Mouse (Mus musculus) limb, embryonic 11.5 days (tissue): ENCODE measurements around the gene Trdn. TPM values are rescaled to one million over a fixed set of nuclear protein-coding genes. Genes with fewer than 3 reads are reported as not detected.

ENCODE experiments used
- ATAC-seq: fragments of 200-750 bp; cut with Nextera tagmentation; 2 replicates; pipeline ENCODE4 v1.8.0; 2017; ENCODE audit warnings: low read depth; ENCODE audit not compliant: insufficient number of reproducible peaks, low FRiP score, low TSS enrichment
- DNase-seq: peaks from one replicate; pipeline ENCODE4 v3.0.0-alpha.2; 2015; ENCODE audit warnings: low spot score
- H3K27ac ChIP-seq: fragments of 300-500 bp; sonication (generic); replicated peaks from 2 replicates; pipeline ENCODE4 v1.5.1; 2014; ENCODE audit warnings: low read depth, mild to moderate bottlenecking, low read length
- H3K27me3 ChIP-seq: fragments of 300-500 bp; sonication (generic); 2 replicates; pipeline ENCODE4 v1.6.1; 2014; ENCODE audit warnings: mild to moderate bottlenecking, low read length, mixed read lengths; ENCODE audit not compliant: control insufficient read depth, insufficient read depth
- H3K36me3 ChIP-seq: fragments of 300-500 bp; sonication (generic); 2 replicates; pipeline ENCODE4 v1.6.1; 2014; ENCODE audit warnings: mild to moderate bottlenecking, low read length, moderate library complexity, mixed read lengths; ENCODE audit not compliant: control insufficient read depth, insufficient read depth
- H3K4me1 ChIP-seq: fragments of 300-500 bp; sonication (generic); 2 replicates; pipeline ENCODE4 v1.6.1; 2014; ENCODE audit warnings: low read length, mixed read lengths; ENCODE audit not compliant: control insufficient read depth, insufficient read depth
- H3K4me2 ChIP-seq: fragments of 300-500 bp; sonication (generic); 2 replicates; pipeline ENCODE4 v1.6.1; 2014; ENCODE audit warnings: low read depth, mild to moderate bottlenecking, moderate library complexity; ENCODE audit not compliant: severe bottlenecking
- H3K4me3 ChIP-seq: fragments of 300-500 bp; sonication (generic); 2 replicates; pipeline ENCODE4 v1.5.1; 2014; ENCODE audit warnings: low read depth, low read length
- H3K9ac ChIP-seq: fragments of 300-500 bp; sonication (generic); 2 replicates; pipeline ENCODE4 v1.6.1; 2014; ENCODE audit warnings: mild to moderate bottlenecking, low read length
- H3K9me3 ChIP-seq: fragments of 300-500 bp; sonication (generic); 2 replicates; pipeline ENCODE4 v1.6.1; 2016; ENCODE audit warnings: low read length; ENCODE audit not compliant: control insufficient read depth
- WGBS: fragments of 180-500 bp; shearing (Covaris S2); extraction: QIAGEN DNeasy Blood & Tissue Kit; methylation state at CpG from one replicate; pipeline ENCODE4 v1.1.7; 2014; 5-methylcytosine and 5-hydroxymethylcytosine counted together
- polyA plus RNA-seq: library from polyadenylated mRNA; unstranded; fragments of >200 nt; fragmentation: Nextera tagmentation; extraction: Ambion mirVana; gene quantifications from 2 replicates; pipeline ENCODE4 v1.2.1, GENCODE M21; 2014

Trdn gene
- polyA plus RNA-seq, 1 experiment from 2014 or later, result 0.37 TPM

- H3K4me3 ChIP-seq, result no peak overlapping the region
- H3K4me2 ChIP-seq, result no peak overlapping the region
- no peaks in the 10 kb centered on the region for H3K27me3 ChIP-seq
- DNase-seq, result no peak
- no peaks in the 10 kb centered on the region for H3K9me3 ChIP-seq
- no peak overlapping the region for H3K9ac ChIP-seq
- WGBS, result 76% methylated on average over 1 of the region's 1 CpGs
- no peaks in the 10 kb centered on the region for H3K36me3 ChIP-seq
- H3K4me1 ChIP-seq, result no peaks in the 10 kb centered on the region
- no peak for ATAC-seq
- H3K27ac ChIP-seq, result no peak overlapping the region
Observed at GRCm38 (mm10) chr10:33253911-33254310, 173.6 kb downstream of the Trdn start.

- Histone ChIP-seq H3K9me3 (no peaks in the 10 kb centered on the region), H3K36me3 (no peaks in the 10 kb centered on the region), H3K4me3 (no peak overlapping the region), H3K27me3 (no peaks in the 10 kb centered on the region), H3K4me2 (no peak overlapping the region), H3K27ac (no peak overlapping the region), H3K4me1 (no peaks in the 10 kb centered on the region), H3K9ac (no peak overlapping the region)
- ATAC-seq (no peak), DNase-seq (no peak)
- WGBS, result 87% methylated on average over 1 of the region's 1 CpGs
Observed at GRCm38 (mm10) chr10:33256202-33256601, 175.8 kb downstream of the Trdn start.

- no peak overlapping the region for H3K9ac ChIP-seq
- H3K36me3 ChIP-seq, result no peaks in the 10 kb centered on the region
- 28% methylated on average over 2 of the region's 2 CpGs for WGBS
- H3K27ac ChIP-seq, result no peak overlapping the region
- no peaks in the 10 kb centered on the region for H3K4me1 ChIP-seq
- no peak overlapping the region for H3K4me2 ChIP-seq
- H3K9me3 ChIP-seq, result no peaks in the 10 kb centered on the region
- ATAC-seq (no peak), DNase-seq (no peak)
- H3K27me3 ChIP-seq, result no peaks in the 10 kb centered on the region
- H3K4me3 ChIP-seq, result no peak overlapping the region
Observed at GRCm38 (mm10) chr10:33304982-33305381, 224.6 kb downstream of the Trdn start.

GRCm38 (mm10) chr10:33353026-33353425 is 272.7 kb downstream of the Trdn start:
- no peaks in the 10 kb centered on the region for H3K4me1 ChIP-seq
- no peak overlapping the region for H3K9ac ChIP-seq
- no peaks in the 10 kb centered on the region for H3K9me3 ChIP-seq
- no peak for ATAC-seq
- H3K27ac ChIP-seq, result no peak overlapping the region
- no peak for DNase-seq
- H3K36me3 ChIP-seq, result no peaks in the 10 kb centered on the region
- no peak overlapping the region for H3K4me2 ChIP-seq
- H3K27me3 ChIP-seq, result no peaks in the 10 kb centered on the region
- no peak overlapping the region for H3K4me3 ChIP-seq
- 76% methylated on average over 1 of the region's 1 CpGs for WGBS

- ATAC-seq (no peak), DNase-seq (no peak)
- H3K4me3 ChIP-seq, result no peak overlapping the region
Observed at GRCm38 (mm10) chr10:33366521-33366920, 286.2 kb downstream of the Trdn start.

GRCm38 (mm10) chr10:33370534-33370933 is 290.2 kb downstream of the Trdn start:
- Histone ChIP-seq H3K4me2 (no peak overlapping the region), H3K4me3 (no peak overlapping the region), H3K36me3 (no peaks in the 10 kb centered on the region), H3K27me3 (no peaks in the 10 kb centered on the region), H3K9ac (no peak overlapping the region), H3K27ac (no peak overlapping the region), H3K4me1 (no peaks in the 10 kb centered on the region), H3K9me3 (no peaks in the 10 kb centered on the region)
- ATAC-seq, result no peak
- WGBS, result 77% methylated on average over 2 of the region's 2 CpGs
- DNase-seq, result no peak

More at GRCm38 (mm10) chr10:33366521-33366920, 286.2 kb downstream of the Trdn start:
- Histone ChIP-seq H3K9me3 (no peaks in the 10 kb centered on the region), H3K27me3 (no peaks in the 10 kb centered on the region), H3K4me1 (no peaks in the 10 kb centered on the region), H3K9ac (no peak overlapping the region), H3K36me3 (no peaks in the 10 kb centered on the region), H3K4me2 (no peak overlapping the region), H3K27ac (no peak overlapping the region)

- no peak for DNase-seq
- Histone ChIP-seq H3K4me3 (no peak overlapping the region), H3K27ac (no peak overlapping the region), H3K4me1 (no peaks in the 10 kb centered on the region), H3K4me2 (no peak overlapping the region), H3K27me3 (no peaks in the 10 kb centered on the region), H3K9me3 (no peaks in the 10 kb centered on the region), H3K9ac (no peak overlapping the region), H3K36me3 (no peaks in the 10 kb centered on the region)
- ATAC-seq, result no peak
- WGBS, result 88% methylated on average over 2 of the region's 2 CpGs
Observed at GRCm38 (mm10) chr10:33375474-33376029, 295.2 kb downstream of the Trdn start.

Other genes with a start within 250 kb of the Trdn start
- gene Nkain2, start 190.1 kb upstream of the Trdn start, polyA plus RNA-seq, result 0.20 TPM in 1 of 2 replicates, not detected in the other